Mouse (Mus musculus): ENCODE measurements around the gene Gng11.

DNA sequence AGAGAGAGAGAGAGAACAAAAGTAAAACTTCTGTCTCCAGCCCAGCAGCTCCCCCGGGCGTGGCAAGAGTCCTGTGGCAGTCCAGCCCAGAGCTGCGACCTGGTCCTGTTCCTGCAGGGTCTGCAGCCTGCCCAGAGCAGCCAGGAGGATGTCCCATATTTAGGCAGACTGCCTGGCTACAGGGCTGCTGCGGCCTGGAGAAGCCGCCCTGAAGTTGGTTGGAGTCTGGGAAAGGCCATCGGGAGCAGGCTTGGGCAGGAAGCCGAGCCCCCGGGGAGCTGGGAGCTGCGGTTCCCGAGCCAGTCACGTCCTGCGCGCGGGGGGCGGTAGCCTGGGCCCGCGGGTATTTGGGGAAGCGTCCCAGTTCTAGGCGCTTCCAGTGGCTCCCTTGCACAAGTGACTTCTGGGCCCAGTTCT, at the start of gene Gng11:
- TF ChIP-seq CTCF (IDR thresholded peaks at IDR 0.05; ENCODE audit: extremely low read depth, insufficient read depth, low read length) = no peak
- TF ChIP-seq POLR2A (IDR thresholded peaks at IDR 0.05; ENCODE audit: extremely low read depth, insufficient read depth, low read length) = no peak
